Mouse (Mus musculus) subcutaneous adipose tissue, adult 2 months (tissue): ENCODE measurements around the gene Wdr70. TPM values are rescaled to one million over a fixed set of nuclear protein-coding genes. Genes with fewer than 3 reads are reported as not detected.

Source experiments
- polyA plus RNA-seq: library from polyadenylated mRNA; depleted of rRNA; stranded (reverse); fragments of >200 nt; gene quantifications from 2 replicates; pipeline ENCODE4 v1.2.3, GENCODE M21; 2012; ENCODE audit warnings: low replicate concordance; rRNA removed

Wdr70 gene
- 13.5 and 16.7 TPM in 2 replicates for polyA plus RNA-seq

GRCm38 (mm10) chr15:8098774-8099749 lies at the start of gene Wdr70:
Wdr70 (minus strand) TSS chr15:8099209.

GRCm38 (mm10) chr15:8108966-8109743 lies 10.1 kb upstream of the Wdr70 start, which contains the start of gene Nup155:
Nup155 (plus strand) TSS chr15:8109273.

Other genes starting within 250 kb of the Wdr70 start
- gene Nup155, start 10.1 kb upstream of the Wdr70 start, polyA plus RNA-seq = 6.1 and 15.9 TPM in 2 replicates
- 3.4 and 8.5 TPM in 2 replicates for gene Cplane1, start 69.9 kb upstream of the Wdr70 start, polyA plus RNA-seq